13 mouse cellular contexts compared by ENCODE assay signal in genomic region chr19:41660294-41660998, GRCm38 (mm10).
DNase-seq lines count a peak whose midpoint lies in the region; ATAC-seq lines count a peak whose summit lies in the region.
"Had no signal": no experiment of that assay in that cellular context is flagged by ENCODE, and none has a peak within 500 bp of the region (broad histone marks: within the 10 kb centered on the region; RNA-seq: fewer than 3 reads in every experiment).

No protein-coding gene starts in this region.

- WGBS in neural tube, embryonic 13.5 days, result 57% methylated on average over 17 of the region's 17 CpGs

- ATAC-seq in neural tube, embryonic 13.5 days (ENCODE audit: low read depth), result no peak
- ATAC-seq: activated CD4-positive, CD25-positive, alpha-beta regulatory T cell, adult 4 months had no signal

- no peak overlapping the region for H3K4me3 ChIP-seq in neural tube, embryonic 13.5 days
- H3K4me3 ChIP-seq: embryonic facial prominence, embryonic 13.5 days; heart, embryonic 10.5 days; liver, embryonic 13.5 days; midbrain, embryonic 12.5 days had no signal

- peak; percentile 44 to 64 for DNase-seq in frontal cortex, adult 2 months (ENCODE audit: extremely low spot score in 1 of 2, low spot score in 1 of 2)
- no peak for DNase-seq in frontal cortex, postnatal 10 days (ENCODE audit: low spot score in 2 of 2)
- DNase-seq in neural tube, embryonic 10.5 days (ENCODE audit: extremely low spot score, low spot score), result no peak
- DNase-seq in layer of hippocampus, postnatal 36 days, result peak; percentile 67 to 81
- peak; percentile 78 for DNase-seq in telencephalon, adult 2 months (ENCODE audit: low read depth, low spot score)
- no peak for DNase-seq in adrenal gland, adult (ENCODE audit: inconsistent age in 2 of 2, low spot score in 1 of 2)
- DNase-seq in adrenal gland, adult 18-20 months (ENCODE audit: low spot score in 2 of 2), result no peak
- DNase-seq: liver, embryonic 13.5 days had no signal

- peaks cover 91% of the 10 kb centered on the region for H3K4me1 ChIP-seq in neural tube, embryonic 13.5 days (replicated peaks)
- H3K4me1 ChIP-seq: liver, embryonic 13.5 days had no signal

- H3K9ac ChIP-seq in neural tube, embryonic 13.5 days, result 0 out of 2 replicates have a peak overlapping the region, but pooled peaks have one; percentile 23
- H3K9ac ChIP-seq: embryonic facial prominence, embryonic 13.5 days; liver, embryonic 13.5 days; midbrain, embryonic 12.5 days had no signal

- no peaks in the 10 kb centered on the region for H3K9me3 ChIP-seq in neural tube, embryonic 13.5 days
- H3K9me3 ChIP-seq: embryonic facial prominence, embryonic 13.5 days; heart, embryonic 10.5 days; liver, embryonic 13.5 days; midbrain, embryonic 12.5 days had no signal

- no peak overlapping the region for H3K4me2 ChIP-seq in neural tube, embryonic 13.5 days
- H3K4me2 ChIP-seq: embryonic facial prominence, embryonic 13.5 days; liver, embryonic 13.5 days; midbrain, embryonic 12.5 days had no signal

- H3K36me3 ChIP-seq in neural tube, embryonic 13.5 days, result no peaks in the 10 kb centered on the region
- H3K36me3 ChIP-seq: embryonic facial prominence, embryonic 13.5 days; heart, embryonic 10.5 days; liver, embryonic 13.5 days; midbrain, embryonic 12.5 days had no signal

- H3K27ac ChIP-seq in neural tube, embryonic 13.5 days (replicated peaks), result peak overlapping the region; percentile 68
- H3K27ac ChIP-seq: embryonic facial prominence, embryonic 13.5 days; heart, embryonic 10.5 days; liver, embryonic 13.5 days; midbrain, embryonic 12.5 days had no signal

- peaks cover 37% of the 10 kb centered on the region for H3K27me3 ChIP-seq in neural tube, embryonic 13.5 days

Comparison
In these comparisons a context has a peak if more than half of its experiments do, and no peak if none do; other contexts are left out.
1. DNase-seq: peak in frontal cortex, adult 2 months (2 of 2), layer of hippocampus, postnatal 36 days (2 of 2) and telencephalon, adult 2 months (single experiment); none in frontal cortex, postnatal 10 days (0 of 2), neural tube, embryonic 10.5 days (single experiment), adrenal gland, adult (0 of 2) and adrenal gland, adult 18-20 months (0 of 2).